Mouse (Mus musculus) testis, postnatal 14 days (tissue): ENCODE results near the gene Tmem231.
A peak's percentile ranks its signal among the peaks of the same experiment; 100 is the strongest.

ENCODE experiments used
- DNase-seq: peaks from one replicate; pipeline ENCODE4 v3.0.0; 2021; ENCODE audit warnings: low spot score

Gene Tmem231

DNA sequence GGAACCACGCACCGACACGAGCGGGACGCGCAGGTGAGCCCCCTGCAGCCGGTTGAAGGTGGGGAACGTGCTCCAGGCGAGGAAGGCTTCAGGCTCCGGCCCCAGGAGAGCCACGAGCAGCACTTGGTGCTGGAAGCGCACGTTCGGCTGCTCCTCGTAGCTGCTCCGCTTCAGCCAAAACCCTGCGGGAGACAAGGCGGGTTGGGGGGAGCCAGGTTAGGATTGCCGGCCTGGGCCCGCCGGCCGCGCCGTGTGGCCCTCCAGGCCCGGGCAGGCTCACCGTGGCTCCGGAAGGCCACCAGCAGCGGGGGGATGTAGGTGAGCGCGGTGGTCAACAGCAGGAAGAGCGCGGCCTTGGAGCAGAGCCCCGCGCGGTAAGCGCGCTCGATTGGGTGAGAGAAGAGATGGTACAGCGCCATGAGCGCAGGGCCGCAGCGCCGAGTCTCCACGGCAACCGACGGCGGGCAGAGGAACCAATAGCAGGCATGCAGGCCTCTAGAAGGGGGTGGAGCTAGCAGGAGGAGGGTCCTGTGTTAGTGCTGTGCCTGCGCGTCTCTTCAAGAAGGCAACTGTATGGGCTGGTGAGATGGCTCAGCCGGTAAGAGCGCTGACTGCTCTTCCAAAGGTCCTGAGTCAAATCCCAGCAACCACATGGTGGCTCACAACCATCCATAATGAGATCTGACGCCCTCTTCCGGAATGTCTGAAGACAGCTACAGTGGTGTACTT is at the start of gene Tmem231:
TSS of gene Tmem231 (minus strand) at position 534 of the 729 bp plus-strand sequence.
- DNase-seq: peak; percentile 90

DNA sequence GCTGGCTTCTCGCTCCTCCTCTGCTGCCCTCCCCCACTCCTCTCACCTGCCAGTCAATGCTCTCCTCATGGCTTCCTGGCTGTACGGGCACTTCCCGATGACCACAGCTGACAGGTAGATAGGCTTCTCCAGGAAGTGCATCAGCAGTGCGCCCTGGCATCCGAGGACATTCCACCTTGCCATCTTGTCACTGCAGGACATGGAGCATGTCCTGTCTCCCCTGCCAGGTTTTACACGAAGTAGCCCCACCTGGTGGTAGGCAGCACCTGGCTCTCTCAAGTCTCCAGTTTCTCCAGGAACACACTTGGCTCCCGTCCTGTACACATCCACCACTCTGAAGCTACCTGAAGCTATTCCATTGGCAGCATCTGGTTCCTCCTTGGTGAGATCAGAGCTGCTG is 48.4 kb upstream of the Tmem231 start:
- no peak for DNase-seq

DNA sequence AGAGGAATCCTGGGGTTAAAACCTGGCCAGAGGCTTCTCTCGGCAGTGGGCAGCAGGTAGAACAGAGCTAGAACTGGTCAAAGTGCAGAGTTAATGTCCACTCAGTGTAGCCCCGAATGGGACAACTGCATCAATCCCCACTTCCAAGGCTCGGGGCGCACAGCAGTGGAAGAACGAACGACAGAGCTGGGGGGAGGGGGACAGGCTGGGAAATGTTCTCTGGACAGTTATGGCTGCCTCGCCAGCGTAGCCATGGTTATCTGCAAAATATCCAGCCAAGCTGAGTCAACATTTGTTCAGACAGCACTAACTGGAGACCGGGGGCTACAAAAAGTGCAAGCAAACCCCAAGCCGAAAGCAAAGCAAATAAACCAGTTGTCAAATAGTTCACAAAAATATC is 44.5 kb upstream of the Tmem231 start:
- DNase-seq: no peak

DNA sequence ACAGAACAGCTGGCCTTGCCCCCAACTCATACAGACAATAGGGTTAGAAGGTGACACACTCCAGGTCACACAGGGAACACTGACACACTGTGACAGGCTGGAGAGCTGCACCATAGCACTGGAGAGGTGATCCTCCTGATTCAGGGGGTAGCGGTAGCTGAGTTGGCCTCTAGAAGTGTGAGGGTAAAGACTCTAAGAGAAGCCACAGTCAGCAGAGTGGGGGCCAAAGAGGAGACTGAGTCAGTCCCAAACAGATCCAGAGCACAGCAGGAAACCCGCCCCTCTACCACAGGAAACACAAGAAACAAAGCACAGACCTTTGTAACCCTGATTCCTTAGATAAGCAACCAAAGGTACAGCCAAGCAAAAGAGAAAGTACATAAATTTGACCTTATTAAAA is 42.6 kb upstream of the Tmem231 start:
- no peak for DNase-seq

DNA sequence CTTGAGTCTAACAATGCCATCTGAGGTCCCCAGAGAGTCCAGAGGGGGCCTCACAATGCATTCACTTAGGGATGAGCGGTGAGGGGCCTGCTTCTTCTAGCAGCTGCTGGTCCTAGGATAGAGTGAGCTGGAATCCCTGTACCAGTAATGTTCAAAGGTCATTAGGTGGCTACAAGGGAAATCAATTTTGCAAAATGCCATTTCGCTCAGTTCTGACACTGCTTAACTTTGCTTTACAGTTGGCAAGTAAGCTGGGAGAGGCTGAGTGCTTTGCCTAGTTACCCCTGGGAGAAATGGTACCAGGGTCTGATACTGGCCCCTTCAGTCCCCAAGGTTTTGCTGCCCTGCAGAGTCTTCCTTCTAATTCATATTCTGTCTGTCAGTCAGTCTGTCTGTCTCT is 42.0 kb upstream of the Tmem231 start:
- no peak for DNase-seq

DNA sequence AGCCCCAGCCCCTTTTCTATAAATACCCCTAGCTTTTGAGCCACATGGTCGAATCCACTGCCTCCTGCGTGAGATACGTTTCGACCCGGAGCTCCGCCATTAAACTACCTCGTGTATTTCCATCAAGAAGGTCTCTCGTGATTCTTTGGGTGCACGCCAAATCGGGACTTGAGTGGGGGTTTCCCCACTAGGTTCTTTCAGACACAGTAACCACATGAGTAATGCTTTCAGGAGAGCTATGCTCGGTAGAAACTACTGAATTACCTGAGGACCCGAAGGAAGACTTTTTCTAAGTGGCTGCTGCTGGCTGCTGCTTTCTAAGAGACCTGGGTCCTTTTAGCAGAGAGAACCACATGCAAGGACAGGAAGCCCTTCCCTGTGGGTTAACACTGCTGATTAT is 40.5 kb upstream of the Tmem231 start:
- DNase-seq: no peak

DNA sequence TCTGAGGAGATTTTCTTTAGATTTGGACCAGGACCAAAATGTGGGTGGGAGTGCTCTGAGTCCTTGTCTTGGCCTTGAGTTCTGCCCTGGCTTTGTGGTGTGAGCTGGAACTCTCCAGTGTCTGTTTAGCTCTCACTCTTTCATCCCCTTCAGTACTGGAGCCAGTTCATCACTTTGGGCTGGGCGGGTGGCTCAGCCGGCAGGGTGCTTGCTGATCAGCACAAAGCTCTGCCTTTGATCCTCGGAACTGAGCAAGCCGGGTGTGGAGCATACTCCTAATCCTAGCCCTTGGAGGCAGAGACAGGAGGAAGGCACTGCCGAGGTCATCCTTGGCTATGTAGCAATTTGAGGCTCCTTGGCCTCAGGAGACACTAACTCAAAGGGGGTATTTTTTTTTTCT is 35.3 kb upstream of the Tmem231 start:
- DNase-seq: peak; percentile 47

DNA sequence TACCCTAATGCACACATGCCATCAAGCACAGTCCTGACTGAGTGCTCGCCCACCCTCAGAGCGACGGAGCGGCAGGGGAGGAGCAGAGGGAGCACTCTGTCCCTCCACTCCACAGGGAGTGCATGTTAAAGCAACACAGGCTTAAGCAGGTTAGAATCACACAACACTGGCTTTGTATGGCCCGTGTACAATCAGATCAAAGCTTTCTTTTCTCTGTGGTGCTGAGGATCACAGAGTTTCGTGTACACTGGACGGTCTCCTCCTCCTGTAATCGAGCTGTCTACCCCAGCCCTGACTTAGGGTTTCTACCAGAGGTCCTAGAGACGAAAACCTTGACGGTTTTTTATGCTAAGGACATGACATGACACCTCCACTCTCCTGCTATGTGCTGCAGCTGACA is 34.9 kb upstream of the Tmem231 start:
- no peak for DNase-seq

DNA sequence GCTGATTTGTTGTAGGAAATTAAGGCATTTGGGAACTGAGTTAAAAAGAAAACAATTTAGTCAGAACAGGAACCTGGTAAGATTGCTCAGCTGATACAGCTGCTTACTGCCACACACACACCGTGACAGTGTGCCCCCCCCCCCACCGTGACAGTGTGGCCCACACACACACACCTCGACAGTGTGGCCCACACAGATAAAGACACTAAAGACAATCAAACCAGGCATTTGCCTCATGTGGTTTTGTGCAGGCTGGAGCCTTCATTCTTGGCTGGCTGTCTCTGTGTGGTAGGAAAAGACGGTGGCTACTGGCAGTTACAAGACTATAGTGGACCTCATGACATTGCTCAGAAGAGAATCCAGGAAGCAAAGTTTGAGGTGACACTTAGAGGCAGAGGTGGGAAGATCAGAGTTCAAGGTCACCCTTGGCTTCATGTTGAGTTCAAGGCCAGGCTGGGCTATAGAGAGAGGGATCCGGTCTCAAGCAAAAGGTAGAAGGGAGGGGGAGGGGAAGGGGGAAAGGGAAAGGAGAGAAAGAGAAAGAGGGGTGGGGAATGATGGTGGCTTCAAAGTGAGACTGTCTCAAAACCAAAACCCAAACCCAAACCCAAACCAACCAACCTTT is 33.7 kb upstream of the Tmem231 start:
- no peak for DNase-seq

DNA sequence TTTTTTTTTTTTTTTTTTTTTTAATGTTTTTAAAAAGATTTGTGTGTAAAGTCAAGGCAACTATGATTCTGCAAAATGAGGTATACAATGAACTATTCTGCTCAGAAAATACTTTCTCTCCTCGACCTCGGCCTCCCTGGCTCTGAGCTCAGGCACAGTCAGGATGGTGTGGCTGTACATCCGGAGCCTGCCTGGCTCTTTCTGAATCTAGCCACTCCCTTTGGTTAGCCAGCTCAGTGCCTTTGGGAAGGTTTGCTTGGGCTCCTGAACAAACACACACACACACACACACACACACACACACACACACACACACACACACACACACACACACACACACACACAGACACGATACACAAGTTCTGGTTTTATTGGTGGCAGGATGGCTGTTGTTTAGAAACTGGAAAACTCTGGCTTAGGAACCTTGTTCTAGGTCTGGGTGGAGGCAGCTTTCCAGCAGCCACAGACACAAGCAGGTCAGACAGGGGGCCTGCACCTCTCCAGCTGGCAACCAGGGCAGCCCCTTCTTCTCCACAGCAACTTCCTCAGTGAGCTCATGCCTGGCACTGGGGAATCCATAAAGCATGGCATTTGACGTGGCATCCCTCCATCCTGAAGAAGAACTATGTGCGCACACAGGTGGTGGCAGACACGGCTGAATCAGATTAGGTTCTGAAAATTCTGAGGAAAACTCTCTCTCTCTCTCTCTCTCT is 31.3 kb upstream of the Tmem231 start:
- DNase-seq: no peak

DNA sequence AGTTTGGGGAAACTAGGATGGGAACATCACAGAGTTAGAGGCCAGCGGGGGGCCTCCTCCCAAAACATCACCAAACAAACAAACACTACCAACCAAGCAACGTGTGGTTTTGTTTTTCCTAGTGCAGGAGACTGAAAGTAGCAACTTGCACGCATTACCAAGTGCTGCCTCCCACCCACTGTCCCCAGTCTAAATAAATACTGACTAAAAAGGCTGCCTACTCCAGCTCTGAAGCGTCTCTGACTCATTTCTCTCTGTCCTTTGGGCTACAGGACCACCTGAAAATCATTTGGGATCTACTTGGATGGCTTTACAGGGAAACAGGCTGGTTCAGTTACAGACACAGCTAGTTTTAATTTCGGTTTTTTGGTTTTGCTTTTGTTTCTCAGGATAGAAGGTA is 30.7 kb upstream of the Tmem231 start:
- no peak for DNase-seq

DNA sequence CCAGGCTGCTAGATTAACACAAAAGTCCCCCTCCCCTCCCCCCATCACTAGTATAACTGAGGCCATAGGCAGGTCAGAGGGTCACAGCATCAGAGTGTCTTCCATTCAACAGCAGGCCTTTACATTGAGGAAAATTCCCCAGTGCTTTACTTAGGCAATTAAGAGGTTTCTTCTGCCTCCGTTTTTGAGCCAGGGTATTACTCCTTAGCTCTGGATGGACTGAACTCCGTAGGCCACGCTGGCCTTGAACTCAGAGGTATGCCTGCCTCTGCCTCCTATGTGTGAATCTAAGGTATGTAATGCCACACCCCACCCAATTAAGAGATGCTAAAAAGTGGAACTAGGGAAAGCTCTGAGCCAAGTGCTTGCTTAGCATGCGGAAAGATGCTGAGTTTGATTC is 29.9 kb upstream of the Tmem231 start:
- no peak for DNase-seq

DNA sequence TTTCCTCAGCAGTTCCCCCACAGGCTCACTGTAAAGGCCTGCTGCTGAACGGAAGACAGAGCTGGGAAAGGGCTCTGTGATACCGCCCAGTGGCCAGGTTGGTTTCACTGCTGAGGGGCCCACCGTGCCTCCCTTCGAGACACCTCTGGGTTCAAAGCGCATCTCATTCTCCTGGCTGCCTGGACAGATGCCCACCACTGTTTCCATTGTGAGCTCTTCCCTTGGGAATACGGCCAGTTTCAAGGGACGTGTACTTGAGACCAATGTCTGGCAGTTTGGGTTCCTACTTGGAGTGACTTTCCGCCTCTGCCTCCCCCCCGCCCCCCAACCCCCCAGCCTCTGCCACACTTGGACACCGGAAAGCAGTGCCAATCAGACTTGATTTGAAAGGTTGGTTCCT is 29.4 kb upstream of the Tmem231 start:
- no peak for DNase-seq

DNA sequence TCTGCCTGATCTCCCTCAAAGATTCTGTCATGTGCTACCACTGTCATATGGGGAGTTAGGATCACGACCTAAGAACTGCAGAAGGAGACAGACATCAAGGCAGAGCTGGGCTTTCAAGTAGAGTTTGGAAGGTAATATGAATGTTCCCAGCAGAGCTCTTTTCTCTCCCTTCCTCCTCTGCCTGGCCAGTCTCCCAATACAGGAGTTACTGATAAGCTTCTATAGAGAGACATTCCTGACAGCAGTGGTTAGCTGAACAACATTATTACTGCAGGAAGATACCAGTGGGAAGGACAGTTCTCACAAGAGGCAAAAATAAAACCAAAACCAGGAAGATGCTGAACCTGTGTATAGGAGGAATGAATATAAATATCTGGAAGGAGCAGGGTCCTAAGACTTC is 28.9 kb upstream of the Tmem231 start:
- no peak for DNase-seq

DNA sequence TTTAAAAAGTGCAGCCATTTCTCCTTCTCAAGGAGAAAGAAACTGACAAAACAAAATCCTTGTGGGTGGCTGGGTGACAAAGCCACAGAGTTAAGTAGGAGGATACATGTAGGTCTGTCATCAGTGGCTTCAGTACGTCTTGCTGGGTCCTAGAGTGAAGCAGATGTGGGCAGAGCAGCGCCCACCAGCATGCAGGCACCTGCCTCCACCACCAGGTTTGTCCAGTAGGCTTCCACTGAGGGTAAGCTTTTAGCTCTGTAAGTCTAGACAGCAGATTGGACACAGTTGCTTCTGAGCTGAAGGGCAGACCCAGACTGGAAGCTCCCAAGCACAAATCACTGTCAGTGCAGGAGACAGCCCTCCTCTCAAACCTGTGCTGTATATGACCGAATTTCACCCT is 27.6 kb upstream of the Tmem231 start:
- DNase-seq: no peak

DNA sequence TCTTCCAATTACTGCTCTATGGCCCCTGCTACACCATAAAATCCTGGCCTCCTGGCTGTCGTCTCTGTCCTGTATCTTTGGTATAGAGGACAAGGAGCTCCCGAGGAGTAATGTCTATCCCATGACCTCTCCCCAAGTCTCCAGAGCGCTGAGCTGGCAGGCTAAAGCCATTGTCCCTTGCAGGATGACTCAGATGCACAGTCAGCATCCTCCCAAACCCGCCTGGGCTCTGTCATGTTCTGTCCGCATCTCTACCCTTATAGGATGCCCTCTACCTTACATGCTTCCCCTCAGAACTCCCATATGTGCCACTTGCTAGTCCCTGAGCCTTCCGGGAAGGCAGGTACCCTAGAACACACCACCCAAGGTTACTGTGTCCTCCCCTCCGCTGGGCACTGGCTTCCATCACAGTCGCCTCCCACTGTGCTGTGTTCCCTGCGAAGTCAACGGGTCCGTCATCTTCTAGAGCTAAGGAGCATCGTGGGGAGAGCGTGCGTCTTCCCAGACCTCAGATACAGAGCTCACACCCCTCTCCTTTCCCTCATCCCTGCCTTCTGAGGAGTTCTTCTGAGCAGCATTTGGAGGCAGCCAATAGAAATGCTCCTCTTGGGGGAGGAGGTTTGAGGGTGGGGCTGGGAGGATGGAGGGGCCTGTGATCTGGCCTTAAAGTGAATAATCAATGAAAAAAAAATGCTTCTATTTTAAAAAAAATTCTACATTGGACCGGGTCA is 27.1 kb upstream of the Tmem231 start:
- DNase-seq: no peak

DNA sequence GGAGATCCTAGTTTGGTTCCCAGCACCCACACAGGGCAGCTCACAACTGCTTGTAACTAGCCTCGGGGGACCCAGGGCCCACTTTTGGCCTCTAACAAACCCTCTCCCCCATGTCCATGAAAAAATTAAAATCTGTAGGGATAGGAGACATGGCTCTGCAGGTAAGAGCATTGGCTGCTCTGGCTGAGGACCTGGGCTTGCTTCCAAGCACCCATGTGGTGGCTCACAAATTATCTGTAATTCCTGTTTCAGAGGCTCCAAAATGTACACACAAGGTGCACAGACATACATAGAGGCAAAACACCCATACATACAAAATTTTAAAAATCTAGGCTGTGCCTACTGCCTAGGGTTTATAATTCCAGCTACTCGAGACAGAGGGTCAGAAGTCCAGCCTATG is 23.6 kb upstream of the Tmem231 start:
- no peak for DNase-seq

DNA sequence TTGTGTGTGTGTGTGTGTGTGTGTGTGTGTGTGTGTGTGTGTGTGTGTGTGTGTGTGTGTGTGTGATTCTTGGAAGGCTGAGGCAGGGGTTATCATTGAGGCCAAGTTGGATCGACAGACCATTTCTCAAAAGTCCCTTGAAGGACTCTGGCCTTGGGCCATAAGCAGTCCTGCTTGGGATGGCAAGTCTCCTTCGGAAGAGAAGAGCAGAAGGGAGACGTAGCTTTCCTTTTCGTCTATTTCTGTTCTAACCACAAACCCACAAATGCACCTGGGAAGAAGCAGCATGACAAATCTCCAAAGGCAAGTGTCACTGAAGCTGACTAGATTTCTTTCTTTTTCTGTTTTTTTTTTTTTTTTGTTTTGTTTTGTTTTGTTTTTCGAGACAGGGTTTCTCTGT is 22.2 kb upstream of the Tmem231 start:
- DNase-seq: no peak

DNA sequence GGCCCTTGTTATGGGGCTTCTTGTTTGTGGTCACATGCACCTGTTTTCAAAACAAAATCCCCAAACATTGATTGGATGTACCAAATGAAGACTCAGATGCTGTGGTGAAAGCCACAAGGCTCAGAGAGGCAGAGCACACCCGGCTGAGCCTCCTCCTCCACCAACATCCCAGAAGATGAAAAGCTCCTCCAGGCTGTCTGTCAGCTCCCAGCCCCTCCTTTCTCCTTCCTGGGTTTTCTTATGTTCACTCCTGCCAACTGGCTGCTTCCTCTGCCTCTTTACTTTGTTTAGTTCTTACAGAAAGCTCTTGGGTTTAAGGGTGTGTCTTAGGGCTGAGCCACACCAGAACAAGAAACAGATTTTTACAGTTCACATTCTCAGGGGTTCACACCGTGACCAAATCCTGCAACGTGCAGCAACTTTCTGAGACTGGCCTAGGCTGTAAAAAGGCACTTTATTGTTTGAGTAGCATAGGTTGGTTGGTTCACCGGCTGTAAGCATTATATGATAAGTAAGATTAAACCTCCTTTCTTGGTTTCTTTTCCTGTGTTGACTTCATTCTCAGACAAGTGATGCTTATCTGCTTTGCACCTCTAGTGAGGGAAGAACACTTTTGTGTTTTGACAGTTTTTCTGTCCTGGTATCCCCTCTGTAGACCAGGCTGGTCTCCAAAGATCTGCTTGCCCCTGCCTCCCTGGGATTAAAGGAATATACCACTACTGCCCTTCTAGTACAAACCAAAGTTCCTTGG is 21.3 kb upstream of the Tmem231 start:
- DNase-seq: no peak

DNA sequence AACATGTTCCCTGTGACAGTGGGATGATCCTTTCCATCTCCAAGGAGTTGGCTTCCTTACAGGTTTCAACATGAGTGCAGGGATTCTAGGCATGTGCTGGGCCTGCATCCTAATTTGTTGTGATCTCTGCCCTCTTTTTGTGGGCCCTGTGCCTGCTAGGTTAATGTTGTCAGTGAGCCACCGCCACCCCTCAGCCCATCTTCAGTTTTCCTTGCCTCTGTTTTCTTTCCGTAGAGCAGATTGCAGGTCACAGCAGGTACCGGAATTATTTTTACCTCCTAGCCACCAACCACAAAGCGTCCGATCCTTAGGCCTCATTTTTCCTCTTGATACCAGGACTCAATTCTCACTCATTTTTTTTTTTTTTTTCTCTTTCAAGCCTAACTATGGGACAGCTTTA is 18.3 kb upstream of the Tmem231 start:
- DNase-seq: no peak

DNA sequence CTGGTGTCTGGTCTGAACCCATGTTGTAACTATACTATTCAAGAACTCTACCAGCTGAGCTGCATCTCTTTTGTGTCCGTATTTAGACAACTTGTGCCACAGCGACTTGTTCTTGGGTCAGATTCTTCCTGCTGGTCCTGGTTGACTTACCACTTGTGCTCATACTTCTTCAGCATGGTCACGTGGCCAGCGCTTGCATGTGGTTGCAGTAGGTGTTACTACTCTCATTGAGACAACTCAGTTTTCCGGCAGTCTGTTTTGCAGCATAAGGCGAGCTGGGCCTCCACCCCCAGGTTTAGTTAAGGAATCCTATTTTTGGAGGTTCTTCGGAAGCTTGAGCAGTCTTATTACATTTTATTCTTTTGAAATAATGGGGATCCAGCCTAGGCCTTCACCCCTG is 17.6 kb upstream of the Tmem231 start:
- no peak for DNase-seq

DNA sequence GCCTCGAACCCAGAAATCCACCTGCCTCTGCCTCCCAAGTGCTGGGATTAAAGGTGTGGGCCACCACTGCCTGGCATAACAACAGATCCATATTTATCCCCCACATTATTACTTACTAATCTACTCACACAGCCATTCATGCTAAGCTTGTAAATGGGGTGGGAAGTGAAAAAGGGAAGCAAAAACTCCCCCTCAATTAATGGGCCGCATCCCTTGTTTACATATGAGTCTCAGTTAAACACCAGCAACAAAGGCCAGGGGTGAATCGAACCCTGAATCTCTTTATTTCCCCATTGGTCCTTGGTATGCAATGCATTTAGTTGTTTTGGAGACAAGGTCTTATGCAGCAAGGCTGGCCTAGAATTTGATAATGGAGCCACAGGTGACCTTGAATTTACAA is 17.2 kb upstream of the Tmem231 start:
- DNase-seq: no peak
